Mouse (Mus musculus): ENCODE data around the gene Syn2. TPM values are rescaled to one million over a fixed set of nuclear protein-coding genes. Genes with fewer than 3 reads are reported as not detected.

Syn2 gene
- polyA plus RNA-seq (2012; ENCODE audit: insufficient read depth, insufficient read length, low replicate concordance, missing spikeins): 93.0 TPM in 1 of 2 replicates, not detected in the other

DNA sequence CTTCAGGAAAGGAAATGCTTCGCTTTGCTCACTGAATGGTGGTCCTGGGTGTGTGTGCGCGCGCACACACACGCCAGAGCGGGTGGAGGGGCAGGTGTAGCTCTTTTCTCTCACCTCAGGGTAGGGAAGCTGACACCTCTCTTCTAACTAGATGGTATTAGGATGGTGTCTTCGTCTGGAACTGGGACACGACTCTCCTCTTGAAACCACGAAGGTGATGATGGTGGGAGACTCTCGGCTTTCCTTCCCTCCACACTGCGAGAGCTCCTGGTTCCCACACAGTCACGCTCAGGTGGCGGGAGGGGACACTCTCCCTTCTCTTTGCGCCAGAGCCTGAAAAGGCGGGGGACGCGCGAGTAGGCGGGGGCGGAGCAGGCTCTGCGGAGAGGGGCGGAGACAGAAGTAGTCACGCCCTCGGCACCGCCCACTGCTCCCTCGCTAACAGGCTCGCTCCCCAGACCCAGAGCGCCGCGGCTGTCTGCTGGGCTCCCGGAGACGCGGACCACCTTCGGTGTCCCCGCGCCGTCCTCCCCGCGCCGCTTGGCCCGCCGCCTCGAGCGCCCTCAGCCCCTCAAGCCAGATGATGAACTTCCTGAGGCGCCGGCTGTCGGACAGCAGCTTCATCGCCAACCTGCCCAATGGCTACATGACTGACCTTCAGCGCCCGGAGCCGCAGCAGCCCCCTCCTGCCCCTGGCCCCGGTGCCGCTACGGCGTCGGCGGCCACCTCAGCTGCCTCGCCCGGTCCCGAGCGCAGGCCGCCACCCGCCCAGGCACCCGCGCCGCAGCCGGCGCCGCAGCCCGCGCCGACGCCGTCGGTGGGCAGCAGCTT is at the start of gene Syn2:
TSS of gene Syn2 (plus strand) at position 402 of the 831 bp plus-strand sequence.
- under 1% methylated on average over 75 of the region's 75 CpGs for WGBS
- no peak for TF ChIP-seq CTCF (IDR thresholded peaks at IDR 0.05; ENCODE audit: insufficient read depth, low read depth, low read length)
- TF ChIP-seq POLR2A (IDR thresholded peaks at IDR 0.05; ENCODE audit: insufficient read depth, low read depth, low read length): peak; percentile 94

DNA sequence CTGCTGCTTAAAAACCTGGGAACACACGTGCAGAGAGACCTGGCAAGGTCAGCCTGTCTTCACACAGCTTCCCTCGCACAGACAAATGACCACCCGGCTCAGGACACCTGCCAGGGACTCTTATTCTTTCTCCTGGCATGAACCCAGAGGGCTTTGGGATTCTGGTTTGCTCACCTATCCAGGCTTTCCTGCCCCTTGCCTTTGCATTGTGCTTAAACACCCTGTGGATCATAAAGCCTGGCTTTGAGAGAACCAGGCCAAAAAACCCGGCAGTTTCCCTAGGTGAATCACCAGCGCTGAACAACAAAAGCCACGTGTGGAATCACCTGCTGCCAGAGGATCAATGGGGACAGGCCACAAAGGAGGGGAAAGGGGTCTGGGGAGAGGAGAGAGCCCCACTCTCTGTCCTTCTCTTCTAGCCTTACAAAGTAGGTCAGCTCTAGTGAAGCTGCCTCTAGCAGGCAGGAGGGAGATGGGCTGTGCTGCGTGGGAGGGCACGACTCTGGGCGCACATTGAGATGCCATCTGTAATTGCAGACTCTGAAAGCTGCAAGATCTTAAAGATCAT is 49.3 kb upstream of the Syn2 start:
- Histone ChIP-seq H3K27ac (ENCODE audit: insufficient read depth, low read depth, low read length) (peak overlapping the region; percentile 93), H3K4me3 (ENCODE audit: insufficient read depth, low read depth, low read length) (no peak overlapping the region), H3K4me1 (ENCODE audit: control insufficient read depth, insufficient read depth, low read length) (peaks cover 14% of the 10 kb centered on the region)
- TF ChIP-seq POLR2A (IDR thresholded peaks at IDR 0.05; ENCODE audit: insufficient read depth, low read depth, low read length) (no peak), CTCF (IDR thresholded peaks at IDR 0.05; ENCODE audit: insufficient read depth, low read depth, low read length) (no peak)
- WGBS: 25% methylated on average over 9 of the region's 9 CpGs

More for the DNA sequence above, at the start of gene Syn2:
- Histone ChIP-seq H3K4me1 (ENCODE audit: control insufficient read depth, insufficient read depth, low read length) (peaks cover 4% of the 10 kb centered on the region; the same call in 1 of the 2 replicates), H3K27ac (ENCODE audit: insufficient read depth, low read depth, low read length) (peak within 1 kb of the TSS; percentile 94), H3K4me3 (ENCODE audit: insufficient read depth, low read depth, low read length) (peak within 1 kb of the TSS; percentile 85)

DNA sequence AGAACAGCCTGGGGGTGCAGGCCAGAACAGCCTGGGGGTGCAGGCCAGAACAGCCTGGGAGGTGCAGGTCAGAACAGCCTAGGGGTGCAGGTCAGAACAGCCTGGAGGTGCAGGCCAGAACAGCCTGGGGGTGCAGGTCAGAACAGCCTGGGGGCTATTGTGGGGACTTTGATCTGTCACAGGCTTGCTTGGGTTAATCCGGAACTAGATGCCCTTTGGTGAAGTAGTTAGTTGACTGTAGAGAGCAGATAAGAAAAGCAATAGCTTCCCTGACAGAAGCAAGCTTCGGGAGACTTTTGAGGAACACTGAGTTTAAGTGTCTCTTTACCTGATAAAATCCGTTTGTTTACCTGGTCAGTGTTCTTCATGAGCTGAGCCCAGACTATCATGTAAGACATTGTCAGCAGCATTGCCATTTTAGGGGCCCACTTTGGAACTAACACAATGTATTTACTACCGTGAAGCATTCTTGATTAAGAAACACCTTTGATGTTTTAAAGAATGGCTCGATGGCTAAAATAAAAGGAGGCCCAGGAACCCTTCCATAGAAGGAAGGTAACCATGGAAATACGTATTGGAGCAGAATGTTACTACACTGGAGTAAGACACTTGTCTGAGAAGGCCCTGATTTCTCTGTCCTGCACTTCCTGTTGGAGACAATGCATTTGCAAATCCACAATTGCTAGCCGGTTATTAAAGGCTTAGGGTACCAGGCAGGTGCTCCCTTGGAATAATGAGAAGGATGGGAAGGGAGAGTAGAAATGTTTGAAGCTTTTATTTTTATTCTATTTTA is 46.2 kb upstream of the Syn2 start:
- 59% methylated on average over 7 of the region's 7 CpGs for WGBS
- Histone ChIP-seq H3K4me3 (ENCODE audit: insufficient read depth, low read depth, low read length) (no peak overlapping the region), H3K4me1 (ENCODE audit: control insufficient read depth, insufficient read depth, low read length) (peaks cover 14% of the 10 kb centered on the region), H3K27ac (ENCODE audit: insufficient read depth, low read depth, low read length) (no peak overlapping the region)
- no peak for TF ChIP-seq POLR2A (IDR thresholded peaks at IDR 0.05; ENCODE audit: insufficient read depth, low read depth, low read length)
- TF ChIP-seq CTCF (IDR thresholded peaks at IDR 0.05; ENCODE audit: insufficient read depth, low read depth, low read length): no peak

DNA sequence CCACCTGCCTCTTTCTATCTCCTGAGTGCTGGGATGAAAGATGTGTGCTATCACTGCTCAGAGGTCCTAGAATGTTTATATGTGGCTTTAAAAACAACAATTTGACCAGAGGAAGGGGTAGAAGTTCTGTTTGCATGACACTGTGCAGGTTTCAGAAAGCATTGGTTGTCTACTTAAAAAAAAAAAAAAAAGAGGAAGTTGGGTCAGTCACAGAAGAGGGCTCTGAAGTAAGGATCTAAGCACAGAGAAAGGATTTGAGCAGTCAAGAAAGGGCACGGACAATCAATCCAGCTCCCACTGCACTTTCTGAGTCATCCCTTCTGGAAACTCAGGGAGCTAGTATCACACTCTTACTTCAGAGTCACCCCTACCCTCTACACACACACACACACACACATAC is 43.0 kb upstream of the Syn2 start:
- 25% methylated on average over 1 of the region's 1 CpGs for WGBS
- TF ChIP-seq POLR2A (IDR thresholded peaks at IDR 0.05; ENCODE audit: insufficient read depth, low read depth, low read length) (no peak), CTCF (IDR thresholded peaks at IDR 0.05; ENCODE audit: insufficient read depth, low read depth, low read length) (no peak)
- peaks cover 2% of the 10 kb centered on the region; the same call in 1 of the 2 replicates for H3K4me1 ChIP-seq (ENCODE audit: control insufficient read depth, insufficient read depth, low read length)
- H3K4me3 ChIP-seq (ENCODE audit: insufficient read depth, low read depth, low read length): no peak overlapping the region
- H3K27ac ChIP-seq (ENCODE audit: insufficient read depth, low read depth, low read length): no peak overlapping the region

DNA sequence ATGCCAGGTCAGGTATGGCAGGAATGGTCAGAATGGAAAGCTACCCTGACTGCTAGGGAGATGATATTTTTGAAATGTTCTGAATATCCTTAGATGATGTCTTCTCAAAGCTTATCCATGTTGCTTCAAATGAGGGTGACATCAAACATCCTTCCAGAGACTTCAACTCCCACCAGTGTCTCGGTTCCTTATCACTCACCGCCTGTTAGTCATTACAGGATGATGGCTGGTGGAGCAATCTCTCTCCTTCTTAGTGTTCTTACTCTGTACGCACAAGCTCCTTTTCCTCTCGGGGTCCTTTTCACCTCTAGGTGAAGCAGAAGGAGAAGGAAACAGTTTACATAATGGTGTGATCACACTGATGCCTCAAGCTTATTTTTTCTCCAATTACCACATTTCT is 32.2 kb upstream of the Syn2 start:
- Histone ChIP-seq H3K27ac (ENCODE audit: insufficient read depth, low read depth, low read length) (no peak overlapping the region), H3K4me3 (ENCODE audit: insufficient read depth, low read depth, low read length) (no peak overlapping the region), H3K4me1 (ENCODE audit: control insufficient read depth, insufficient read depth, low read length) (peaks cover 2% of the 10 kb centered on the region; the same call in 1 of the 2 replicates)
- 77% methylated on average over 4 of the region's 4 CpGs for WGBS
- TF ChIP-seq CTCF (IDR thresholded peaks at IDR 0.05; ENCODE audit: insufficient read depth, low read depth, low read length) (no peak), POLR2A (IDR thresholded peaks at IDR 0.05; ENCODE audit: insufficient read depth, low read depth, low read length) (no peak)

DNA sequence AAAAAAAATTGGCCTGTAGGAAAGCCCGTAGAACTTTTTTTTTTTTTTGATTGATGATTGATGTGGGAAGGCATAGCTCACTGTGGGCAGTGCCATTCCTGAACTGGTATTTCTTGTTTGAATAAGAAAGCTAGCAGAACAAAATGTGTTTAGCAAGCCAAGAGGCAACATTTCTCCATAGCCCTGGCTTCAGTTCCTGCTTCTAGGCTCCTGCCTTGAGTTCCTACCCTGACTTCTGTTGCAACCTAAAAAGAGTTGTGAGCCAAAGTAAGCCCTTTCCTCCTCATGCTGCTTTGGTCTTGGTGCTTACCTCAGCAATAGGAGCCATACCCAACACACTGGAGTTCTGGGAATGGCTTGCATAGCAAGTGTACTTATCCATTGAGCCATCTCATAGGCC is 23.3 kb upstream of the Syn2 start:
- TF ChIP-seq POLR2A (IDR thresholded peaks at IDR 0.05; ENCODE audit: insufficient read depth, low read depth, low read length) (no peak), CTCF (IDR thresholded peaks at IDR 0.05; ENCODE audit: insufficient read depth, low read depth, low read length) (no peak)
- 91% methylated on average over 1 of the region's 1 CpGs for WGBS
- H3K27ac ChIP-seq (ENCODE audit: insufficient read depth, low read depth, low read length): no peak overlapping the region
- no peaks in the 10 kb centered on the region for H3K4me1 ChIP-seq (ENCODE audit: control insufficient read depth, insufficient read depth, low read length)
- H3K4me3 ChIP-seq (ENCODE audit: insufficient read depth, low read depth, low read length): no peak overlapping the region

DNA sequence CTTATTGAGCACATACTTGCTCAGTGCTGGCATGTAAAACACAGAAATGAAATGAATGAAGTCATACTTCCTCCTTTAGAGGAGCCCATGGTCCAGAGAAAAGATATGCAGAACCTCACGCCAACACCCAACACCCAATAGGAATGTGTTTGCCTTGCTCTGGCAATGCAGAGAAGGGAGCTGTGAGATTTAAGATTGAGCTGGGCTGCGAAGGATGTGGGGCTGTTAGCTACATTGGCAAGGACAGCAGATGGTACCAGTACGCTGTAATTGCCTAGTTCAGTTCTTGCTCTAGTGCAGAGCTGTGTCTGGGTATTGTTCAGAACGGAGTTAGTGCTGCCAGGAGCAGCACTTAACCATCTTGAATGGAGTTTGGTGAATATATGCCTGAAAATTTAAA is 12.5 kb upstream of the Syn2 start:
- no peak overlapping the region for H3K27ac ChIP-seq (ENCODE audit: insufficient read depth, low read depth, low read length)
- peaks cover 6% of the 10 kb centered on the region for H3K4me1 ChIP-seq (ENCODE audit: control insufficient read depth, insufficient read depth, low read length)
- no peak overlapping the region for H3K4me3 ChIP-seq (ENCODE audit: insufficient read depth, low read depth, low read length)
- TF ChIP-seq POLR2A (IDR thresholded peaks at IDR 0.05; ENCODE audit: insufficient read depth, low read depth, low read length): no peak
- no peak for TF ChIP-seq CTCF (IDR thresholded peaks at IDR 0.05; ENCODE audit: insufficient read depth, low read depth, low read length)
- WGBS: 51% methylated on average over 4 of the region's 4 CpGs

DNA sequence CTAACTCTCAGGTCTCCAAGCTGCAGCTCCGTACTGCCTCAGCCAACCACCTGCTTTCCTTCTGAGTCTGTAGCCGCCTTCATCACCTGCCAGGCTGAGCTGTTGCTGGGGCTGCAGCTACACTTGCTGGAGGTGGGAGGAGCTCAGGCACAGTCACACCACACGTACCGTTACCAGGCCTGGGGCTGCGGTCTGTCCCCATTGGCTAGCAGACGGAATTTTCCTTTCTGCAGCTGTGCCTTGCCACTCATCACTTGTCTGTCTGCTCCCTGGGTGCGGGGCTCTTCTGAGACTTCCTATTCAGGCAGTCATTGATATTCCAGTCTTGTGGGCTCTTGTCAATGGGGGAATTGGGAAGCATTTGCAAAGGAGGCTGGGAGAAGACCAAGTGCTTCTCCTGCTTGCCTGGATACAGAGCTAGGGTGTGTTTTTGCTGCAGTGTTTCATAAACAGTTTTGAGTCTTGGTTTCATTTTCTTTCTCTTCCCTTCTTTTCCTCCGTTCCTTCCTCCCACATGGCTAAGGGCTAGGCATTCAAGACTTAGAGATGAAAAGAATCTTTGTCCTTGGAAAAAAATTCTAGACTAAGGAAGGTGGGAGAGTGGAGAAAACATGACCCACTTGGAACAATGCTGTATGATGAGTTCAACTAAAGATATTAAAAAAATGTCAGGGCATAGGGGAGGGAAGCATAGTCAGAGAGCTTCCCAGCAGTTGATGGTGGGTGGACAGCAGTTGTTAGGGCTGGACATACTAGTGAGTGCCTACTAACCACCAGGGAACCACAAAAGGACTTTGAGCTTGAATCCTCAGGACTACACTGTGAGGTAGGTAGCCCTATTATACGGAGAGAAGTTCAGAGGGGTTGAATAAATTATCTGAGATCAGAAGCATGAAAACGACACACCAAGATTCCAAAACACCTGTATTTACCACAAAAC is 11.2 kb upstream of the Syn2 start:
- no peak overlapping the region for H3K4me3 ChIP-seq (ENCODE audit: insufficient read depth, low read depth, low read length)
- H3K4me1 ChIP-seq (ENCODE audit: control insufficient read depth, insufficient read depth, low read length): peaks cover 9% of the 10 kb centered on the region
- TF ChIP-seq CTCF (IDR thresholded peaks at IDR 0.05; ENCODE audit: insufficient read depth, low read depth, low read length): no peak
- no peak for TF ChIP-seq POLR2A (IDR thresholded peaks at IDR 0.05; ENCODE audit: insufficient read depth, low read depth, low read length)
- WGBS: 20% methylated on average over 10 of the region's 10 CpGs
- peak overlapping the region; percentile 68 for H3K27ac ChIP-seq (ENCODE audit: insufficient read depth, low read depth, low read length)

Data from olfactory bulb, adult 2 months (tissue).